Mouse (Mus musculus): Measurements from ENCODE around the gene C1d. TPM values are rescaled to one million over a fixed set of nuclear protein-coding genes. Genes with fewer than 3 reads are reported as not detected.
A peak's percentile ranks its signal among the peaks of the same experiment; 100 is the strongest.
"Not testable (repeated sequence)": the region's sequence is repeated elsewhere in the genome, so short reads cannot be mapped to it uniquely, and the experiment has no call there.

C1d gene
- 142 and 153 TPM in 2 replicates for polyA plus RNA-seq (2015; fragmentation: Nextera tagmentation; extraction: Ambion mirVana)

DNA sequence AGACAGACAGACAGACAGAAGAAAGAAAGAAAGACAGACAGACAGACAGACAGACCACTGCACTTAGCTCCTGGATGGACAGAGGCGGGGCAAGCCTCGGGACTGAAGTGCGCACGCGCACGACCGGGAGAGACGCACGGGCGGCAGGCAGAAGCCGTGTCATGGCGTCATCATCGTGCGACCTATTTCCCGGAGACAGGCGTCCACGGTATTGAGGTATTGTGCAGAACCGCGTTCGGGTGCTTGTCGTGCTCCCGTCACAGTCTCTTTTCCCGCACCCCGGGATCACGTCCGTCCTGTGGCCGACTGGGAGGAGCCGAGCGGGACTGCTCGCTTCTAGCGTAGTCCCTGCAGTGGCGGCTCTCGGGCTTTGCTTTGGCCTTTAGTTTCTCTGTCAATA, at the start of gene C1d:
Gene C1d, plus strand, starts transcription at position 137 of the 400 bp plus-strand sequence.
- under 1% methylated on average over 33 of the region's 33 CpGs for WGBS
- H3K4me1 ChIP-seq (replicated peaks) = peaks cover 19% of the 10 kb centered on the region
- peak within 1 kb of the TSS; percentile 63 for H3K4me3 ChIP-seq
- peak; percentile 94 for ATAC-seq (ENCODE audit: low FRiP score, low read depth)
- H3K27me3 ChIP-seq = no peaks in the 10 kb centered on the region
- peak within 1 kb of the TSS; percentile 64 for H3K9ac ChIP-seq
- peak within 1 kb of the TSS; percentile 86 for H3K4me2 ChIP-seq
- peak within 1 kb of the TSS; percentile 89 for H3K27ac ChIP-seq (replicated peaks)
- H3K9me3 ChIP-seq = no peaks in the 10 kb centered on the region
- H3K36me3 ChIP-seq = no peaks in the 10 kb centered on the region

DNA sequence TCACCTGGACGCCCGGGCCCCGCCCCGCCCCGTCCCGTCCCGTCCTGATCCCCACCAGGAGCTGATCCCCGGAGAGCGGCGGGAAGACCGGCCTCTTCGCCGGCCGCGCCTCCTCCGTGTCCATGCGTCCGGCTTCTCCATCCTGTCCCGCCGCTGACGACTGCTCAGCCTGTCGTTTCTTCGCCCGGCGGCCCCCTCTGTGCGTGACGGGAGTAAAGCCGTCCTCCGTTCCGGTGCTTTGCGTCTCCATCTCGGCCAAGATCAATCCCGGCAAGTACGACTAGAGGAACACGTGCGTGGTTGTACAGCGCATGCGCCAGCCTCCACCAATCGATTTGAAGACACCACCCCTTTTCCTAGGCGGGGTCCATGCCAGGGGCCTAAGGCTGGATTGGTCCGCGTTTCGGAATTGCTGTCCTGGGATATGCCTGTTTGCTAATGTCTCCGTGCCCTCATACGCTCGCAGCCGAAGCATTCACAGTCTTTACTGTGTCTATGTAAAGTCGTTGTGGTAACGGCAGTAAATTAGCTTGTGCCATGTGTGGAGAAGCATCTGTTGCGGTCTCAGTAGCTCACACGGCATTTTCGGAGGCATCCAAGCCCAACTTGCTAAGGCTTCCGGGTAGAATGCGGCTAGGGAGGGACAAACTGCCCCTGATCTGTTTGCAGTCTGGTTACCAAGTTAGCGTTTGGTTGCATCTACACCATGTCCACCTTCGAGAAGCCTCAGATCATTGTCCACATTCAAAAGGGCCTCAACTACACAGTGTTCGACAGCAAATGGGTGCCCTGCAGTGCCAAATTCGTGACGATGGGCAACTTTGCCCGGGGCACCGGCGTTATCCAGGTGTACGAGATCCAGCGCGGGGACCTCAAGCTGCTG, 45.9 kb upstream of the C1d start, which contains the start of gene Pno1:
Gene Pno1, minus strand, starts transcription at position 311 of the 883 bp plus-strand sequence.
- Histone ChIP-seq H3K4me1 (replicated peaks) (peaks cover 24% of the 10 kb centered on the region), H3K4me3 (peak within 1 kb of the TSS; percentile 97), H3K9ac (peak within 1 kb of the TSS; percentile 82), H3K4me2 (peak within 1 kb of the TSS; percentile 79), H3K9me3 (no peaks in the 10 kb centered on the region), H3K36me3 (peaks cover 23% of the 10 kb centered on the region), H3K27ac (replicated peaks) (peak within 1 kb of the TSS; percentile 88), H3K27me3 (no peaks in the 10 kb centered on the region)
- peak; percentile 99 for ATAC-seq (ENCODE audit: low FRiP score, low read depth)
- WGBS = under 1% methylated on average over 65 of the region's 65 CpGs

DNA sequence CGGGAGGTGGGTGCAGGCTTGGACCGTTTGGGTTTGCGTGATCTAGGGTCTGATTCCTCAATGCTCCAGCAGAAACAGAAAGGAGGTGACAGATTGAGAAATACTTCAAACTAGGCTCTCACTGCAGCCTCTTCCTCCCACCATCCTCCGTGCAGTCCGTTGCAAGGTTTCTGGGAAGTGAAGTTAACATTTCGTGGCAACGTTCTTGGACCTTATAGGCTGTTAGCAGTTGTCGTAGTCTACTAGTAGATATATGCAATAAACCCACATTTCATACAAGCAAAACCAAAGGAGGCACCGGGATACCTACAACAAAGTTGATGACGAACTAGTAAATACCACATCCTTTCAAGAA, 45.3 kb upstream of the C1d start:
- no peaks in the 10 kb centered on the region for H3K27me3 ChIP-seq
- WGBS = 3% methylated on average over 10 of the region's 10 CpGs
- peak overlapping the region; percentile 97 for H3K4me3 ChIP-seq
- ATAC-seq (ENCODE audit: low FRiP score, low read depth) = no peak
- H3K36me3 ChIP-seq = peaks cover 21% of the 10 kb centered on the region
- peaks cover 24% of the 10 kb centered on the region for H3K4me1 ChIP-seq (replicated peaks)
- peak overlapping the region; percentile 82 for H3K9ac ChIP-seq
- H3K27ac ChIP-seq (replicated peaks) = peak overlapping the region; percentile 88
- no peaks in the 10 kb centered on the region for H3K9me3 ChIP-seq
- H3K4me2 ChIP-seq = peak overlapping the region; percentile 79

DNA sequence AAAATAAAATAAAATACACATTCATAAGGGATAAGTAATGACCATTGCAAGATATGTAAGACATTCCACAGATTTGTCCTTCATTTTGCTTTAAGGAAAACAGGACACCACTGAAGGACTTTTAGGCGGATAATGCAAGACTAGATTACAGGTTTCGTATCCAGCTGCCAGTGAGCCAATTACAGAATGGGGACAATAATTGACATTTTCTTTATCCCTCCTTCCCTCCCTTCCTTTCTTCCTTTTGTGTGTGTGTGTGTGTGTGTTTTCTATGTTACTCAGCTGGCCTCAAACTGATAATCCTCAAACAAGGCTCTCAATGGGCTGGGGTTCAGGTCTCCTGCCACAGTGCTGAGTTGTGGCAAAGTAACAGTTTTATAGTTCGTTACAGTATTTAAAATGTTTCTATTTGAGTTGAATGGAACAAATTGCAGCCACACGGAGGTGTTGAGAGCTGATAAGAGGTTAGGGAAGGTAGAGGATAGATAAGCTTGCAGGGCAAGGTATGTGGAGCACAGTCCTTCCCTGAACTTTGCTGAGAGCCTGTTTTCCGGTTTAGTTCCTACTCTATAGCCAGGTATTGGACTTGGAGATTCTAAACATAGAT, 44.4 kb upstream of the C1d start:
- Histone ChIP-seq H3K4me1 (replicated peaks) (peaks cover 24% of the 10 kb centered on the region), H3K36me3 (peaks cover 15% of the 10 kb centered on the region), H3K27ac (replicated peaks) (no peak overlapping the region), H3K4me3 (peak overlapping the region; percentile 97), H3K9me3 (no peaks in the 10 kb centered on the region), H3K27me3 (no peaks in the 10 kb centered on the region), H3K4me2 (peak overlapping the region; percentile 79), H3K9ac (no peak overlapping the region)
- WGBS = 84% methylated on average over 5 of the region's 5 CpGs
- no peak for ATAC-seq (ENCODE audit: low FRiP score, low read depth)

DNA sequence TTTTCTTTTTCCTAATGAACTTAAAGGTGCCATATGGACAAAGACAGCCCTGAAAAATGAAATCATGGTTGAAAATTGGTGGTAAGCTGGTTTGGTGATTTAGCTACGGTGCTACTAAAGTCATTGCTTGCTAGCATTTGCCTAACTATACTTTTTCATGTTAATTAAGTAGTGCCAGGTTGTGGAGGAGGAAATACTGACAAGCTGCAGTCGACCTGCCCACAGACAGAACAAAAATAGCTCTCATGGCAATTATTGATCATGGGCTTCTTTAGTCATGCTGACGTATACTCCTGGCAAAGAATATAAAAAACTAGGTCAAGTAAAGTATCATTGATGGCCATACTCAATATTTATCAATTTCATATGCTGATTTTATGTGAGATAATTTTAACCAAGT, 41.9 kb upstream of the C1d start:
- Histone ChIP-seq H3K27me3 (no peaks in the 10 kb centered on the region), H3K36me3 (no peaks in the 10 kb centered on the region)
- 92% methylated on average over 3 of the region's 3 CpGs for WGBS

DNA sequence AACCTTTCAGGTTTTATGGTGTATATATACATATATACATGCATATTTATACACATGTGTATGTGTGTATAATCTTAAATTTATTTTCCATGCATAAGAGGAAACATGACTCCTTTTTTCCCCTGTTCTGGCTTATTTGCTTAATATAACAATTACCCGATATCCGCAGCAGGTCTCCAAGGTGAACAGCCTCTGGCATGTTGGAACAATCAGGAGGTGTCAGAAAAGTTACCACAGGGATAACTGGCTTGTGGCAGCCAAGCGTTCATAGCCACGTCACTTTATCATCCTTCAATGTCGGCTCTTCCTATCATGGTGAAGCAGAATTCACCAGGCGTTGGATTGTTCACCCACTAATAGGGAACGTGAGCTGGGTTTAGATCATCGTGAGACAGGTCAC, 36.3 kb upstream of the C1d start:
- Histone ChIP-seq H3K4me2 (no peak overlapping the region), H3K4me1 (replicated peaks) (no peaks in the 10 kb centered on the region), H3K9ac (no peak overlapping the region), H3K27me3 (no peaks in the 10 kb centered on the region), H3K36me3 (peaks cover 17% of the 10 kb centered on the region; the same call in 1 of the 2 replicates), H3K9me3 (no peaks in the 10 kb centered on the region), H3K4me3 (no peak overlapping the region), H3K27ac (replicated peaks) (no peak overlapping the region)
- 94% methylated on average over 8 of the region's 8 CpGs for WGBS
- no peak for ATAC-seq (ENCODE audit: low FRiP score, low read depth)

More for the DNA sequence above, 41.9 kb upstream of the C1d start:
- Histone ChIP-seq H3K9ac (no peak overlapping the region), H3K4me1 (replicated peaks) (peaks cover 18% of the 10 kb centered on the region), H3K9me3 (no peaks in the 10 kb centered on the region), H3K27ac (replicated peaks) (no peak overlapping the region), H3K4me2 (no peak overlapping the region), H3K4me3 (no peak overlapping the region)
- no peak for ATAC-seq (ENCODE audit: low FRiP score, low read depth)

DNA sequence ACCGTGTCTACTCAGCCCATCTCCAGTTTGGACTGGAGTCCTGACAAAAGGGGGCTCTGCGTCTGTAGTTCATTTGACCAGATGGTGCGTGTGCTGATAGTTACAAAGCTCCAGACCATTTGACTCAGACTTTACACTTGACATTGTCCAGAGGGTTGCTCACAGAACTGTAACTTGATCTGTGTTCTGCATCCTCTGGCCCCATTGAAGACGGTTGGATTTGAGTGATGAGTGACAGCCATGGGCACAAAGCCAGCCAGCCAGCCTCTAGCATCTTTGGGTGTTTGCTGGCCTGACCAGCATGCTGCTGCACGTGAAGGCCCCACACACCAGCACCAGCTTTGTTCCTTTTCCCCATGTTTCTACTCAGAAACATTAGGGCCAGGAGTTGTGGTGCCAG, 24.6 kb upstream of the C1d start:
- H3K36me3 ChIP-seq = peaks cover 22% of the 10 kb centered on the region
- no peak overlapping the region for H3K27ac ChIP-seq (replicated peaks)
- no peak for ATAC-seq (ENCODE audit: low FRiP score, low read depth)
- no peaks in the 10 kb centered on the region for H3K27me3 ChIP-seq
- H3K4me3 ChIP-seq = no peak overlapping the region
- H3K9me3 ChIP-seq = no peaks in the 10 kb centered on the region
- 80% methylated on average over 5 of the region's 5 CpGs for WGBS
- H3K4me2 ChIP-seq = no peak overlapping the region
- H3K9ac ChIP-seq = no peak overlapping the region
- no peaks in the 10 kb centered on the region for H3K4me1 ChIP-seq (replicated peaks)

DNA sequence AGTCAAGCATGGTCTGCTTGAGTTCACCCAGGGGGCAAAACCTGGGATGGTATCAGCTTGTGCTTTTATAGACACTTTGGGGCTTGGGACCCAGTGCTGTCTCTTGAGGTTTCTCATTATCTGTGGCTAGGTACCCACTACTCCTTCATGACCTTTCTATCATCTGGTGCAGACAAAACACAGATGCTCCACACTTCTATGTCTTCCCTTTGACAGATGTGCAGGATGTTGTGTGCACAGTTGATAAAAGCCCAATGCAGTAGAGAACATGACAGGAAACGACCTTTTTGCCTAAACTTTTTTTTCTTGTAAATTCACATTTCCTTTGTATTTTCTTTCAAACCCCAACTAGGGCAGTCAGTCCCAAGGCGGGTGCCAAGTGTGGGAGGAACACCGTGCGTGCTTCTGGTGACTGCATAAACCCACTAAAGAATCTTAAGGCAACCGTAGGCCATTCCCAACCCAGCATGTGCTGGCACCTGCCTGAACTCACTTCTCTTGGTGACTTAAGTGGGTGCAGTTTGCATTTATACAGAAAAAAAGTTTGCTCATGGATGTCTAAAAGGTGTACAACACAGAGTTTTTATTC, 20.8 kb upstream of the C1d start:
- Histone ChIP-seq H3K9me3 (no peaks in the 10 kb centered on the region), H3K4me2 (no peak overlapping the region), H3K27ac (replicated peaks) (no peak overlapping the region), H3K9ac (no peak overlapping the region), H3K27me3 (no peaks in the 10 kb centered on the region), H3K36me3 (peaks cover 11% of the 10 kb centered on the region), H3K4me3 (no peak overlapping the region), H3K4me1 (replicated peaks) (no peaks in the 10 kb centered on the region)
- 86% methylated on average over 5 of the region's 5 CpGs for WGBS
- no peak for ATAC-seq (ENCODE audit: low FRiP score, low read depth)

DNA sequence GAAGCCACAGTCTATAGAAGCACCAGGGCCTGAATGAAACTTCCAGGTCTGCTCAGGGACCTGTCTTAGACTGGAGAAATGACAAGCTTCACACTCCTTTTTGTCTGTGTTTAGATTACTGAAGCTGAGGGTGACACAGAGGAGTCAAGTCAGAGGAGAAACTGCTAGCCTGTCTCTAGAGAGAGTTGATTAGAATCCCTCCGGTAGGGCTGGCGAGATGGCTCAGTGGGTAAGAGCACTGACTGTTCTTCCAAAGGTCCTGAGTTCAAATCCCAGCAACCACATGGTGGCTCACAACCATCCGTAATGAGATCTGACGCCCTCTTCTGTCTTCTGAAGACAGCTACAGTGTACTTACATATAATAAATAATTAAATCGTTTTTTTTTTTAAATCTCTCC, 18.8 kb upstream of the C1d start:
- not testable (repeated sequence) for H3K4me2 ChIP-seq; H3K27ac ChIP-seq (replicated peaks); H3K27me3 ChIP-seq; H3K9ac ChIP-seq; H3K36me3 ChIP-seq; ATAC-seq (ENCODE audit: low FRiP score, low read depth); H3K4me3 ChIP-seq; H3K4me1 ChIP-seq (replicated peaks); H3K9me3 ChIP-seq
- whole genome bisulfite sequencing = 93% methylated on average over 5 of the region's 5 CpGs

DNA sequence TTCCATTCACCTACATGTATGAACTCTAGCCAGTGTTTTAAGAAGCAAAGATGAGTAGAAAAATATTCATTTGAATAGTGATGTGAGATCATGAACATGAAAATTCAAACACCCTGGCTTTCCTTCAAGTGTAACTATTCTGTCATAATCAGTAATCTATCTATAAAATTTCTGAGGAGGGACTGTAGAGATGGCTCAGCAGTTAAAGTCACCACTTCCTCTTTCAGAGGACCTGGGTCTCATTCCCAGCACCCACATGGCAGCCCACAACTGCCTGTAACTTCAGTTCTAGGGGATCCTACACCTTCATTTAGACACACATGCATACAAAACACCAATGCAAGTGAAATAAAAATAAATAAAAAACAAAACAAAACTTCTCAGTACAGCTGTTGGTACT, 8.7 kb upstream of the C1d start:
- Histone ChIP-seq H3K4me1 (replicated peaks) (no peaks in the 10 kb centered on the region), H3K27me3 (no peaks in the 10 kb centered on the region), H3K9ac (no peak overlapping the region), H3K27ac (replicated peaks) (no peak overlapping the region), H3K36me3 (no peaks in the 10 kb centered on the region), H3K4me3 (no peak overlapping the region), H3K4me2 (no peak overlapping the region), H3K9me3 (no peaks in the 10 kb centered on the region)
- ATAC-seq (ENCODE audit: low FRiP score, low read depth) = no peak

DNA sequence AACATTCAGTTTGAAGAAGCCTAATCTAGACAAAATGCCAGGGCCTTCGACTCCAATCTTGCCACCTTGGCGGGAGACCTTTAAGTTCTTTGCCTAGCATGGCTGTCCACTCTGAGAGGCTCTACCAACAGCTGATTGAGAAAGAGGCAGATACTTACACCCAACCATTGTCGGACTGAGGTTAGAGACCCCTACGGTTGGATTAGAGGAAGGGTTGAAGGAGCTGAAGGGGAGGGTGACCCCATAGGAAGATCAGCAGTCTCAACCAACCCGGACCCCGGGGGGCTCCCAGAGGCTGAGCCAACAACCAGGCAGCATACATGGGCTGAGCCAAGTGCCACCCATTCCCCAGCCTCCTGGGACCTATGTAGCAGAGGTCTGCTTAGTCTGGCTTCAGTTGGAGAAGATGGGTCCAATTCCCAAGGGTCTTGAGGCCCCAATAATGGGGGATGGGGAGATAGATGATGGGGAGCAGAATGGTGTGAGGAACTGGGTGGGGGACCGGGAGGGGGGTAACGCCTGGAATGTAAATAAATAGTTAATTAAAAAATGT, 490 bp upstream of the C1d start:
- Histone ChIP-seq H3K4me2 (peak overlapping the region; percentile 86), H3K27me3 (no peaks in the 10 kb centered on the region), H3K36me3 (no peaks in the 10 kb centered on the region), H3K4me3 (peak overlapping the region; percentile 63), H3K27ac (replicated peaks) (peak overlapping the region; percentile 89), H3K4me1 (replicated peaks) (peaks cover 19% of the 10 kb centered on the region), H3K9ac (peak overlapping the region; percentile 64), H3K9me3 (no peaks in the 10 kb centered on the region)
- peak; percentile 77 for ATAC-seq (ENCODE audit: low FRiP score, low read depth)
- WGBS = 66% methylated on average over 8 of the region's 8 CpGs

DNA sequence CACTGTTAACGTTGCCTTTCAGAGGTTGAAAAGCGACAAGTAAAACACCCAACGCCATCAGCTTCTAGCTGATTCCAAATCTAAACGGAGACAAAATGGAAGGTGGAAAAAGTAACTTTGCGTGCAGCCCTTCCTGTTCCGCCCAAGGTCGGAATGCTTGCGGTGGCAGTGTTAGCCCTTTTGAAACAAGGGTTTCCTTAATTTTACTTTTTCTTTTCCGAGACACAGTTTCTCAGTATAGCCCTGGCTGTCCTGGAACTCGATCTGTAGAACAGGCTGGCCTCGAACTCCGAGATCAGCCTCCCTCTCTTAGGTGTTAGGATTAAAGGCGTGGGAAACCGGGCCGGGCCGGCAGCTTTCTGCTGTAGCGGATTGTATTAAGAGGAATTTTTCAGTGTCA, 482 bp downstream of the C1d start:
- WGBS = under 1% methylated on average over 17 of the region's 17 CpGs
- Histone ChIP-seq H3K9me3 (no peaks in the 10 kb centered on the region), H3K4me2 (peak overlapping the region; percentile 86), H3K9ac (peak overlapping the region; percentile 64), H3K36me3 (no peaks in the 10 kb centered on the region), H3K4me1 (replicated peaks) (peaks cover 19% of the 10 kb centered on the region), H3K27me3 (no peaks in the 10 kb centered on the region), H3K4me3 (peak overlapping the region; percentile 63), H3K27ac (replicated peaks) (peak overlapping the region; percentile 89)
- 0 out of 2 replicates have a peak, but pooled peaks have one; percentile 20 for ATAC-seq (ENCODE audit: low FRiP score, low read depth)
